8 mouse cellular contexts compared by ENCODE assay signal in genomic region chr8:85841489-85841795, GRCm38 (mm10). TPM values are rescaled to one million over a fixed set of nuclear protein-coding genes. Genes with fewer than 3 reads are reported as not detected.
DNase-seq lines count a peak whose midpoint lies in the region; ATAC-seq and TF ChIP-seq lines count a peak whose summit lies in the region.

No protein-coding gene starts in this region.

- H3K27me3 ChIP-seq in hindbrain, embryonic 14.5 days (ENCODE audit: control insufficient read depth, insufficient read depth, low read length): no peaks in the 10 kb centered on the region

- DNase-seq in left cerebral cortex, adult 2 months (ENCODE audit: extremely low spot score in 1 of 2, low spot score in 2 of 2): no peak
- no peak for DNase-seq in left cerebral cortex, postnatal 36 days (ENCODE audit: low spot score in 2 of 2)
- no peak for DNase-seq in hindbrain, embryonic 14.5 days (ENCODE audit: low spot score)
- no peak for DNase-seq in right cerebral cortex, adult 2 months (ENCODE audit: low spot score in 2 of 2)
- DNase-seq in thymus, adult 18-20 months: no peak
- DNase-seq in testis, postnatal 10 days (ENCODE audit: low spot score): no peak

- 19% methylated on average over 4 of the region's 4 CpGs for WGBS in hindbrain, embryonic 14.5 days

- H3K27ac ChIP-seq in left cerebral cortex, adult 2 months: peak overlapping the region; percentile 95; the same call in 1 of the 2 replicates
- no peak overlapping the region for H3K27ac ChIP-seq in hindbrain, embryonic 14.5 days

- peak overlapping the region; percentile 85 for H3K4me3 ChIP-seq in left cerebral cortex, adult 2 months
- peak overlapping the region; percentile 77 for H3K4me3 ChIP-seq in hindbrain, embryonic 14.5 days (replicated peaks; ENCODE audit: low read length)

- peak overlapping the region; percentile 91 for H3K9ac ChIP-seq in hindbrain, embryonic 14.5 days

- H3K36me3 ChIP-seq in hindbrain, embryonic 14.5 days (replicated peaks; ENCODE audit: control insufficient read depth, insufficient read depth): peaks cover 13% of the 10 kb centered on the region; the same call in 1 of the 2 replicates

- no peak for TF ChIP-seq CTCF in left cerebral cortex, adult 2 months (IDR thresholded peaks at IDR 0.05)

- ATAC-seq in common myeloid progenitor, adult 5-6 weeks (replicated peaks; ENCODE audit: low read depth, poor library complexity, severe bottlenecking): peak; percentile 61
- ATAC-seq in hindbrain, embryonic 14.5 days (ENCODE audit: low FRiP score): no peak
- peak; percentile 36 for ATAC-seq in megakaryocyte, adult 5-6 weeks (ENCODE audit: poor library complexity, severe bottlenecking)

- 0 out of 2 replicates have a peak, but pooled peaks cover 4% of the 10 kb centered on the region for H3K9me3 ChIP-seq in hindbrain, embryonic 14.5 days (ENCODE audit: control insufficient read depth, low read length)

- H3K4me2 ChIP-seq in hindbrain, embryonic 14.5 days (replicated peaks): peak overlapping the region; percentile 72

- intact Hi-C loops in left cerebral cortex, adult 2 months (cut with DNase I): loop anchor here (5.0 kb wide), 2 partner anchors 139 to 636 kb away; partner anchors contain the start of gene Neto2
- intact Hi-C loops in left cerebral cortex, postnatal 36 days (cut with DNase I): no loop called here

- H3K4me1 ChIP-seq in hindbrain, embryonic 14.5 days (replicated peaks; ENCODE audit: control insufficient read depth, insufficient read depth, low read length): peaks cover 11% of the 10 kb centered on the region

RNA-seq across cellular contexts. Expression of gene Phkb, which starts 0.7 kb away (rescaled TPM):
- total RNA-seq in left cerebral cortex, adult 2 months (2021): 10 to 100 TPM; 37.6 to 45.3 TPM
- total RNA-seq in left cerebral cortex, postnatal 36 days (2021): 10 to 100 TPM; 37.3 to 44.9 TPM
- total RNA-seq in common myeloid progenitor, adult 5-6 weeks (2017): 43.3 and 44.6 TPM in 2 replicates
- polyA plus RNA-seq in hindbrain, embryonic 14.5 days (2014; fragmentation: Nextera tagmentation; extraction: Ambion mirVana): 45.1 and 50.8 TPM in 2 replicates
- total RNA-seq in megakaryocyte, adult 5-6 weeks (2015): 26.1 and 38.3 TPM in 2 replicates
- total RNA-seq in megakaryocyte, adult 5-6 weeks (2017): 13.5 and 19.1 TPM in 2 replicates

RNA-seq across cellular contexts. Expression of gene Itfg1, which starts 0.7 kb away (rescaled TPM):
- total RNA-seq in left cerebral cortex, adult 2 months (2021): 100 to 1,000 TPM; 157 to 160 TPM
- 100 to 1,000 TPM; 165 to 176 TPM for total RNA-seq in left cerebral cortex, postnatal 36 days (2021)
- 36.1 and 37.3 TPM in 2 replicates for total RNA-seq in common myeloid progenitor, adult 5-6 weeks (2017)
- polyA plus RNA-seq in hindbrain, embryonic 14.5 days (2014; fragmentation: Nextera tagmentation; extraction: Ambion mirVana): 236 and 263 TPM in 2 replicates
- total RNA-seq in megakaryocyte, adult 5-6 weeks (2015): 43.0 and 50.6 TPM in 2 replicates
- 32.5 and 36.2 TPM in 2 replicates for total RNA-seq in megakaryocyte, adult 5-6 weeks (2017)
